Comparison of ENCODE assay signal across 25 mouse cellular contexts in the genomic region with DNA sequence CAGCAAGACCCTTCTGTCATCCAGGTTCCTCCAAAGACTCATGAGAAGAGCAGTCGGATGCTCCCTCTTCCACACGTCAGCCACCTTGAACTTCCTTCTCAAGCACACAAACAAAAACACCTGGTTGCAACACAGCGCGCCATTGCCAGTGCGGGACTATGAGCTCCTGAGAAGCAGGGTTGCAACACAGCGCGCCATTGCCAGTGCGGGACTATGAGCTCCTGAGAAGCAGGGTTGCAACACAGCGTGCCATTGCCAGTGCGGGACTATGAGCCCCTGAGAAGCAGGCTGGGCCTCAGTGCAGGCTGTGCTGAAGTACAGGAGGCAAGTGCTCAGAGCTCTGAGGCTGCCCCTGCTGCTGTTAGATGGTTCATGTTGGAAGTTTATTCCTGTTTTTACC.
A peak's percentile ranks its signal among the peaks of the same experiment; 100 is the strongest.
DNase-seq lines count a peak whose midpoint lies in the region; ATAC-seq and TF ChIP-seq lines count a peak whose summit lies in the region.
"Had no signal": no experiment of that assay in that cellular context is flagged by ENCODE, and none has a peak within 500 bp of the region (broad histone marks: within the 10 kb centered on the region; RNA-seq: fewer than 3 reads in every experiment).

No protein-coding gene starts in this region.

- no peak overlapping the region for H3K4me2 ChIP-seq in liver, embryonic 12.5 days
- H3K4me2 ChIP-seq: embryonic facial prominence, embryonic 13.5 days; forebrain, embryonic 12.5 days; forebrain, embryonic 15.5 days; heart, embryonic 11.5 days; hindbrain, embryonic 13.5 days; intestine, embryonic 15.5 days had no signal

- H3K9me3 ChIP-seq in liver, embryonic 12.5 days (replicated peaks): no peaks in the 10 kb centered on the region
- H3K9me3 ChIP-seq: embryonic facial prominence, embryonic 10.5 days; embryonic facial prominence, embryonic 13.5 days; forebrain, embryonic 12.5 days; forebrain, embryonic 15.5 days; hindbrain, embryonic 10.5 days; hindbrain, embryonic 13.5 days; intestine, embryonic 15.5 days had no signal

- DNase-seq in adrenal gland, postnatal 14 days: peak; percentile 66
- DNase-seq in adrenal gland, adult 8-10 months: no peak
- DNase-seq in liver, adult 2 months (ENCODE audit: extremely low read depth, low read depth, low spot score): peak; percentile 42
- no peak for DNase-seq in testis, postnatal 14 days (ENCODE audit: low spot score)
- DNase-seq: cerebellum, adult 11-12 months; cerebellum, adult 8-10 months; cerebellum, postnatal 10 days; cerebellum, postnatal 36 days; embryo, embryonic 11 days; gastrocnemius, postnatal 25 days; kidney, adult 11 months had no signal

- no peak for TF ChIP-seq POLR2A in liver, adult 2 months (IDR thresholded peaks at IDR 0.05; ENCODE audit: extremely low read depth, insufficient read depth, low read length)

- H3K4me1 ChIP-seq in liver, adult 2 months (ENCODE audit: control insufficient read depth, insufficient read depth, low read length): no peaks in the 10 kb centered on the region
- no peaks in the 10 kb centered on the region for H3K4me1 ChIP-seq in liver, embryonic 12.5 days
- H3K4me1 ChIP-seq: embryonic facial prominence, embryonic 13.5 days; forebrain, embryonic 12.5 days; forebrain, embryonic 15.5 days; hindbrain, embryonic 10.5 days; hindbrain, embryonic 13.5 days; intestine, embryonic 15.5 days had no signal

- no peaks in the 10 kb centered on the region for H3K27me3 ChIP-seq in liver, adult 2 months (ENCODE audit: control insufficient read depth, insufficient read depth, low read length)
- H3K27me3 ChIP-seq in liver, embryonic 12.5 days (replicated peaks): no peaks in the 10 kb centered on the region
- H3K27me3 ChIP-seq: embryonic facial prominence, embryonic 13.5 days; forebrain, embryonic 12.5 days; forebrain, embryonic 15.5 days; hindbrain, embryonic 13.5 days; intestine, embryonic 15.5 days had no signal

- no peaks in the 10 kb centered on the region for H3K79me2 ChIP-seq in liver, adult 2 months (ENCODE audit: control insufficient read depth, insufficient read depth, low read length)

- TF ChIP-seq CTCF in liver, adult 2 months (IDR thresholded peaks at IDR 0.05; ENCODE audit: low read depth, low read length): no peak

- no peak overlapping the region for H3K4me3 ChIP-seq in liver, adult 2 months (ENCODE audit: insufficient read depth, low read depth, low read length)
- H3K4me3 ChIP-seq in liver, embryonic 12.5 days: no peak overlapping the region
- H3K4me3 ChIP-seq: embryonic facial prominence, embryonic 10.5 days; embryonic facial prominence, embryonic 13.5 days; erythroblast, embryonic 14.5 days; forebrain, embryonic 12.5 days; forebrain, embryonic 15.5 days; hindbrain, embryonic 10.5 days; hindbrain, embryonic 13.5 days; intestine, embryonic 15.5 days had no signal

- no peaks in the 10 kb centered on the region for H3K36me3 ChIP-seq in liver, adult 2 months (ENCODE audit: control insufficient read depth, insufficient read depth, low read length)
- H3K36me3 ChIP-seq in liver, embryonic 12.5 days: no peaks in the 10 kb centered on the region
- H3K36me3 ChIP-seq: embryonic facial prominence, embryonic 10.5 days; embryonic facial prominence, embryonic 13.5 days; forebrain, embryonic 12.5 days; forebrain, embryonic 15.5 days; hindbrain, embryonic 10.5 days; hindbrain, embryonic 13.5 days; intestine, embryonic 15.5 days had no signal

- H3K9ac ChIP-seq in liver, adult 2 months (ENCODE audit: low read depth, low read length): no peak overlapping the region
- H3K9ac ChIP-seq in liver, embryonic 12.5 days: no peak overlapping the region
- H3K9ac ChIP-seq: embryonic facial prominence, embryonic 13.5 days; forebrain, embryonic 12.5 days; forebrain, embryonic 15.5 days; hindbrain, embryonic 13.5 days; intestine, embryonic 15.5 days had no signal

- no peak for ATAC-seq in liver, embryonic 12.5 days
- ATAC-seq in granulocyte monocyte progenitor cell, adult 5-6 weeks (replicated peaks; ENCODE audit: poor library complexity, severe bottlenecking): peak; percentile 68
- ATAC-seq: activated CD4-positive, CD25-positive, alpha-beta regulatory T cell, adult 4 months; CD4-positive, CD25-positive, alpha-beta regulatory T cell, adult 4 months; forebrain, embryonic 15.5 days; hindbrain, embryonic 16.5 days; intestine, embryonic 15.5 days had no signal

- 51% methylated on average over 10 of the region's 10 CpGs for WGBS in liver, adult 2 months
- 74% methylated on average over 10 of the region's 10 CpGs for WGBS in liver, embryonic 12.5 days (ENCODE audit: insufficient replicate concordance)

- H3K27ac ChIP-seq in liver, adult 2 months (replicated peaks; ENCODE audit: insufficient read depth, low read depth, low read length): no peak overlapping the region
- H3K27ac ChIP-seq in liver, embryonic 12.5 days: no peak overlapping the region
- H3K27ac ChIP-seq: embryonic facial prominence, embryonic 10.5 days; embryonic facial prominence, embryonic 13.5 days; forebrain, embryonic 12.5 days; forebrain, embryonic 15.5 days; hindbrain, embryonic 10.5 days; hindbrain, embryonic 13.5 days; intestine, embryonic 15.5 days had no signal

Comparison
In these comparisons a context has a peak if more than half of its experiments do, and no peak if none do; other contexts are left out.
1. DNase-seq: peak in adrenal gland, postnatal 14 days (single experiment) and liver, adult 2 months (single experiment); none in adrenal gland, adult 8-10 months (single experiment) and testis, postnatal 14 days (single experiment).